Mouse (Mus musculus) megakaryocyte progenitor cell, adult 5-6 weeks (primary cell): ENCODE results near the gene Paqr9. TPM values are rescaled to one million over a fixed set of nuclear protein-coding genes. Genes with fewer than 3 reads are reported as not detected.

ENCODE experiments used
- ATAC-seq: replicated peaks from 2 replicates; pipeline ENCODE4 v1.8.0; 2016; ENCODE audit warnings: mild to moderate bottlenecking, moderate TSS enrichment, inconsistent platforms; ENCODE audit not compliant: poor library complexity
- total RNA-seq, 2 experiments: library from RNA; stranded (forward) in 1 of 2; stranded (reverse) in 1 of 2; fragments of 157-497, 149-512 nt in 1 of 2; fragments of 200-1000 nt in 1 of 2; gene quantifications; 2 replicates each; pipeline versions ENCODE4 v1.2.3 to v1.2.4; 2015 to 2017

The Paqr9 gene
- total RNA-seq, 2 experiments from 2014 or later: 1.7 to 4.4 TPM

GRCm38 (mm10) chr9:95542475-95542874, 17.0 kb upstream of the Paqr9 start:
- no peak for ATAC-seq

GRCm38 (mm10) chr9:95544598-95544997, 14.9 kb upstream of the Paqr9 start:
- no peak for ATAC-seq

- ATAC-seq: peak; percentile 85
These were observed 12.8 kb upstream of the Paqr9 start for GRCm38 (mm10) chr9:95546679-95547078.

- ATAC-seq: no peak
These were observed 9.6 kb upstream of the Paqr9 start for GRCm38 (mm10) chr9:95549626-95550411.

GRCm38 (mm10) chr9:95550856-95551774, 8.3 kb upstream of the Paqr9 start:
- ATAC-seq: peak; percentile 47

GRCm38 (mm10) chr9:95552175-95552705, 7.2 kb upstream of the Paqr9 start:
- ATAC-seq: no peak

GRCm38 (mm10) chr9:95554231-95555221, 4.9 kb upstream of the Paqr9 start:
- peak; percentile 53 for ATAC-seq

- no peak for ATAC-seq
These were observed 4.2 kb upstream of the Paqr9 start for GRCm38 (mm10) chr9:95555233-95555740.

- peak; percentile 49 for ATAC-seq
These were observed 3.4 kb upstream of the Paqr9 start for GRCm38 (mm10) chr9:95556067-95556512.

- no peak for ATAC-seq
These were observed 1.7 kb upstream of the Paqr9 start for GRCm38 (mm10) chr9:95557722-95558121.

GRCm38 (mm10) chr9:95558726-95559058, 765 bp upstream of the Paqr9 start:
- ATAC-seq: no peak

GRCm38 (mm10) chr9:95559936-95560735, 679 bp downstream of the Paqr9 start:
- ATAC-seq: peak; percentile 17

- ATAC-seq: no peak
These were observed 4.6 kb downstream of the Paqr9 start for GRCm38 (mm10) chr9:95564047-95564446.

GRCm38 (mm10) chr9:95566394-95566793, 6.9 kb downstream of the Paqr9 start:
- peak; percentile 61 for ATAC-seq

GRCm38 (mm10) chr9:95566931-95567330, 7.5 kb downstream of the Paqr9 start:
- ATAC-seq: no peak

GRCm38 (mm10) chr9:95569249-95569648, 9.8 kb downstream of the Paqr9 start:
- peak; percentile 33; the same call in 1 of the 2 replicates for ATAC-seq

- ATAC-seq: no peak
These were observed 10.5 kb downstream of the Paqr9 start for GRCm38 (mm10) chr9:95569966-95570365.

- ATAC-seq: no peak
These were observed 11.1 kb downstream of the Paqr9 start for GRCm38 (mm10) chr9:95570604-95571003.

GRCm38 (mm10) chr9:95571494-95571893, 12.0 kb downstream of the Paqr9 start:
- no peak for ATAC-seq
